Mouse (Mus musculus): Measurements from ENCODE around the gene Smim27. TPM values are rescaled to one million over a fixed set of nuclear protein-coding genes. Genes with fewer than 3 reads are reported as not detected.

The Smim27 gene
- polyA plus RNA-seq, 1 experiment: 6.2 TPM

- Histone ChIP-seq H3K27me3 (ENCODE audit: control insufficient read depth, insufficient read depth, insufficient read length) (no peaks in the 10 kb centered on the region), H3K4me2 (ENCODE audit: low read depth) (peak overlapping the region; percentile 82), H3K79me2 (ENCODE audit: control insufficient read depth, insufficient read depth) (peaks cover 60% of the 10 kb centered on the region), H3K36me3 (ENCODE audit: control insufficient read depth, insufficient read depth) (peaks cover 22% of the 10 kb centered on the region), H3K4me3 (peak overlapping the region; percentile 98), H3ac (ENCODE audit: control insufficient read depth, insufficient read length) (peak overlapping the region; percentile 89)
- TF ChIP-seq POLR2AphosphoS2 (IDR thresholded peaks at IDR 0.05; ENCODE audit: insufficient read length, low read depth) (peak; percentile 72), MYOG (IDR thresholded peaks at IDR 0.05; ENCODE audit: control insufficient read depth in 1 of 3, insufficient read depth in 1 of 3, insufficient read length in 2 of 3, low read depth in 2 of 3) (no peak), MYOD1 (IDR thresholded peaks at IDR 0.05; ENCODE audit: control insufficient read depth in 1 of 3, insufficient read length in 2 of 3, low read depth in 2 of 3) (no peak), USF1 (IDR thresholded peaks at IDR 0.05; ENCODE audit: low read depth) (no peak), TCF12 (IDR thresholded peaks at IDR 0.05; ENCODE audit: insufficient read depth, poor library complexity, severe bottlenecking) (no peak)
Observed at GRCm38 (mm10) chr4:40268204-40268813, 1.1 kb upstream of the Smim27 start.

GRCm38 (mm10) chr4:40268835-40269234 is 544 bp upstream of the Smim27 start:
- Histone ChIP-seq H3K79me2 (ENCODE audit: control insufficient read depth, insufficient read depth) (peaks cover 57% of the 10 kb centered on the region), H3K4me2 (ENCODE audit: low read depth) (peak overlapping the region; percentile 77), H3K4me3 (peak overlapping the region; percentile 98), H3K27me3 (ENCODE audit: control insufficient read depth, insufficient read depth, insufficient read length) (no peaks in the 10 kb centered on the region), H3ac (ENCODE audit: control insufficient read depth, insufficient read length) (peak overlapping the region; percentile 89), H3K36me3 (ENCODE audit: control insufficient read depth, insufficient read depth) (peaks cover 22% of the 10 kb centered on the region)
- TF ChIP-seq TCF12 (IDR thresholded peaks at IDR 0.05; ENCODE audit: insufficient read depth, poor library complexity, severe bottlenecking) (no peak), E2F4 (IDR thresholded peaks at IDR 0.05; ENCODE audit: insufficient read depth) (no peak), POLR2A (IDR thresholded peaks at IDR 0.05; ENCODE audit: insufficient read length, low read depth) (no peak), MYOD1 (IDR thresholded peaks at IDR 0.05; ENCODE audit: control insufficient read depth in 1 of 3, insufficient read length in 2 of 3, low read depth in 2 of 3) (no peak), CEBPB (IDR thresholded peaks at IDR 0.05; ENCODE audit: insufficient read depth, poor library complexity, severe bottlenecking) (no peak), MYOG (IDR thresholded peaks at IDR 0.05; ENCODE audit: control insufficient read depth in 1 of 3, insufficient read depth in 1 of 3, insufficient read length in 2 of 3, low read depth in 2 of 3) (no peak), USF1 (IDR thresholded peaks at IDR 0.05; ENCODE audit: low read depth) (no peak), MAX (IDR thresholded peaks at IDR 0.05; ENCODE audit: low read depth) (no peak), REST (IDR thresholded peaks at IDR 0.05; ENCODE audit: insufficient read depth, insufficient read length) (no peak), SRF (IDR thresholded peaks at IDR 0.05; ENCODE audit: control insufficient read depth, insufficient read length, low read depth) (no peak)

GRCm38 (mm10) chr4:40278880-40279275 is 9.5 kb downstream of the Smim27 start:
- peaks cover 13% of the 10 kb centered on the region for H3K36me3 ChIP-seq (ENCODE audit: control insufficient read depth, insufficient read depth)
- H3K4me3 ChIP-seq: peak overlapping the region; percentile 86
- TF ChIP-seq TCF3 (IDR thresholded peaks at IDR 0.05; ENCODE audit: insufficient read length, low read depth) (no peak), POLR2A (IDR thresholded peaks at IDR 0.05; ENCODE audit: insufficient read length, low read depth) (no peak), USF1 (IDR thresholded peaks at IDR 0.05; ENCODE audit: low read depth) (no peak), SRF (IDR thresholded peaks at IDR 0.05; ENCODE audit: control insufficient read depth, insufficient read length, low read depth) (no peak), TCF12 (IDR thresholded peaks at IDR 0.05; ENCODE audit: insufficient read depth, poor library complexity, severe bottlenecking) (no peak), CEBPB (IDR thresholded peaks at IDR 0.05; ENCODE audit: insufficient read depth, poor library complexity, severe bottlenecking) (no peak), REST (IDR thresholded peaks at IDR 0.05; ENCODE audit: insufficient read depth, insufficient read length) (no peak), E2F4 (IDR thresholded peaks at IDR 0.05; ENCODE audit: insufficient read depth) (no peak), MAX (IDR thresholded peaks at IDR 0.05; ENCODE audit: low read depth) (no peak)
- H3ac ChIP-seq (ENCODE audit: control insufficient read depth, insufficient read length): peak overlapping the region; percentile 41
- peak overlapping the region; percentile 88 for H3K4me2 ChIP-seq (ENCODE audit: low read depth)
- no peaks in the 10 kb centered on the region for H3K27me3 ChIP-seq (ENCODE audit: control insufficient read depth, insufficient read depth, insufficient read length)
- H3K79me2 ChIP-seq (ENCODE audit: control insufficient read depth, insufficient read depth): peaks cover 40% of the 10 kb centered on the region

- peak within 1 kb of the TSS; percentile 86 for H3K4me3 ChIP-seq
- H3K36me3 ChIP-seq (ENCODE audit: control insufficient read depth, insufficient read depth): peaks cover 13% of the 10 kb centered on the region
- no peaks in the 10 kb centered on the region for H3K27me3 ChIP-seq (ENCODE audit: control insufficient read depth, insufficient read depth, insufficient read length)
- H3K4me2 ChIP-seq (ENCODE audit: low read depth): peak within 1 kb of the TSS; percentile 88
- peak within 1 kb of the TSS; percentile 41 for H3ac ChIP-seq (ENCODE audit: control insufficient read depth, insufficient read length)
- TF ChIP-seq USF1 (IDR thresholded peaks at IDR 0.05; ENCODE audit: low read depth) (no peak), MAX (IDR thresholded peaks at IDR 0.05; ENCODE audit: low read depth) (no peak), SRF (IDR thresholded peaks at IDR 0.05; ENCODE audit: control insufficient read depth, insufficient read length, low read depth) (peak; percentile 83), POLR2A (IDR thresholded peaks at IDR 0.05; ENCODE audit: insufficient read length, low read depth) (peak; percentile 96), POLR2AphosphoS2 (IDR thresholded peaks at IDR 0.05; ENCODE audit: insufficient read length, low read depth) (peak; percentile 97), E2F4 (IDR thresholded peaks at IDR 0.05; ENCODE audit: insufficient read depth) (peak; percentile 28), MYOG (IDR thresholded peaks at IDR 0.05; ENCODE audit: control insufficient read depth in 1 of 3, insufficient read depth in 1 of 3, insufficient read length in 2 of 3, low read depth in 2 of 3) (peak in 2 of 3 experiments; percentile 28 to 34), CEBPB (IDR thresholded peaks at IDR 0.05; ENCODE audit: insufficient read depth, poor library complexity, severe bottlenecking) (no peak), MYOD1 (IDR thresholded peaks at IDR 0.05; ENCODE audit: control insufficient read depth in 1 of 3, insufficient read length in 2 of 3, low read depth in 2 of 3) (peak in 2 of 3 experiments; percentile 16 to 39)
- H3K79me2 ChIP-seq (ENCODE audit: control insufficient read depth, insufficient read depth): peaks cover 39% of the 10 kb centered on the region
Observed at GRCm38 (mm10) chr4:40279276-40279900, 10.0 kb downstream of the Smim27 start, which contains the start of gene Ndufb6. TSS of gene Ndufb6 (minus strand) at chr4:40279421.
